38 mouse cellular contexts compared by ENCODE assay signal in genomic region chr16:92321341-92321740, GRCm38 (mm10). TPM values are rescaled to one million over a fixed set of nuclear protein-coding genes. Genes with fewer than 3 reads are reported as not detected.
"Had no signal": no experiment of that assay in that cellular context is flagged by ENCODE, and none has a peak within 500 bp of the region (broad histone marks: within the 10 kb centered on the region; RNA-seq: fewer than 3 reads in every experiment).

Gene Fam243, minus strand, starts transcription at chr16:92321441.

- H3K4me3 ChIP-seq: heart, embryonic 10.5 days; heart, embryonic 12.5 days; heart, embryonic 13.5 days; heart, embryonic 15.5 days; hindbrain, embryonic 10.5 days; hindbrain, embryonic 12.5 days; hindbrain, embryonic 13.5 days; hindbrain, embryonic 15.5 days; intestine, embryonic 15.5 days; kidney, embryonic 15.5 days; layer of hippocampus, adult 2 months had no signal

- H3K4me1 ChIP-seq: heart, embryonic 15.5 days; kidney, embryonic 15.5 days had no signal

- H3K36me3 ChIP-seq: heart, embryonic 10.5 days; heart, embryonic 12.5 days; heart, embryonic 15.5 days; hindbrain, embryonic 13.5 days; hindbrain, embryonic 15.5 days; intestine, embryonic 15.5 days; kidney, embryonic 15.5 days had no signal

- H3K27me3 ChIP-seq: heart, embryonic 12.5 days; heart, embryonic 13.5 days; heart, embryonic 15.5 days; hindbrain, embryonic 12.5 days; hindbrain, embryonic 13.5 days; hindbrain, embryonic 15.5 days; intestine, embryonic 15.5 days; kidney, embryonic 15.5 days had no signal

- DNase-seq: heart, postnatal 10 days; heart, postnatal 14 days; heart, postnatal 36 days; heart, postnatal 4 days; kidney, adult 11 months; kidney, adult 18-20 months; kidney, adult 2 months; kidney, adult 8-10 months; kidney, adult 9 months; kidney, postnatal 10 days; kidney, postnatal 14 days; kidney, postnatal 36 days; kidney, postnatal 4 days; layer of hippocampus, adult 9-11 months; layer of hippocampus, postnatal 36 days had no signal

- H3K27ac ChIP-seq: heart, embryonic 13.5 days; heart, embryonic 15.5 days; hindbrain, embryonic 10.5 days; hindbrain, embryonic 12.5 days; hindbrain, embryonic 13.5 days; hindbrain, embryonic 14.5 days; hindbrain, embryonic 15.5 days; hindbrain, postnatal 0 days; intestine, embryonic 15.5 days; kidney, embryonic 15.5 days; kidney, postnatal 0 days; layer of hippocampus, adult 2 months had no signal

RNA-seq across cellular contexts. Expression of gene Fam243, which starts in this region (rescaled TPM):
- polyA plus RNA-seq: heart, embryonic 10.5 days; heart, embryonic 11.5 days; heart, embryonic 12.5 days; heart, embryonic 13.5 days; heart, embryonic 14.5 days; heart, embryonic 15.5 days; hindbrain, embryonic 10.5 days; hindbrain, embryonic 11.5 days; hindbrain, embryonic 13.5 days; hindbrain, embryonic 15.5 days; hindbrain, embryonic 16.5 days; hindbrain, postnatal 0 days; inflammation-experienced regulatory T-cells, adult 6 months; intestine, embryonic 14.5 days; intestine, embryonic 15.5 days; intestine, embryonic 16.5 days; intestine, postnatal 0 days; kidney, embryonic 15.5 days; large intestine, adult 2 months had no signal
